ENCODE assay signal across 8 mouse cellular contexts in the genomic region with DNA sequence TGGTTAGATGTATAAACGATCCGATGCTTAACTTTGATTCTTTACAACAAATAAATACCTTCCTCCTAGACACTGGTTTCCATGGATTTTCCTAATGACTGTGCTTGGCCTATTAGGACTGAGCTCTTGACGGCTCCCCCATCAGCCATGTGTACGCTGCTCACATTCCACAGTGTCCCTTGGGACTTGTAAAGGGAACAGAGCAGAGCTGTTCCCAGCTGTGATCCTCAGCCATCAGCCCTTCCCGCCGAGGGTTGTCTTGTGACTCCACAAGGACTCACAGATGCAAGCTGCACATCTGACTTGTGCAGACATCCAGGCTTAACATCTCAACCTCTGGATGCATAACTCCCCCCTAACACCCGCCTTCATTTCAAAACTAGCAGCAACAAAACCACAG.
A peak's percentile ranks its signal among the peaks of the same experiment; 100 is the strongest.
DNase-seq lines count a peak whose midpoint lies in the region; ATAC-seq and TF ChIP-seq lines count a peak whose summit lies in the region.

No protein-coding gene starts in this region.

- no peak overlapping the region for H3K27ac ChIP-seq in embryonic facial prominence, embryonic 12.5 days
- peak overlapping the region; percentile 81 for H3K27ac ChIP-seq in hindbrain, embryonic 12.5 days
- H3K27ac ChIP-seq in liver, embryonic 11.5 days (ENCODE audit: low read depth, low read length): no peak overlapping the region
- H3K27ac ChIP-seq in thymus, adult 2 months (ENCODE audit: control insufficient read depth, insufficient read depth, low read length): no peak overlapping the region

- H3K4me2 ChIP-seq in embryonic facial prominence, embryonic 12.5 days (replicated peaks): no peak overlapping the region
- no peak overlapping the region for H3K4me2 ChIP-seq in hindbrain, embryonic 12.5 days (replicated peaks)
- no peak overlapping the region for H3K4me2 ChIP-seq in liver, embryonic 11.5 days

- no peak overlapping the region for H3K9ac ChIP-seq in embryonic facial prominence, embryonic 12.5 days
- no peak overlapping the region; the same call in 1 of the 2 replicates for H3K9ac ChIP-seq in hindbrain, embryonic 12.5 days
- H3K9ac ChIP-seq in liver, embryonic 11.5 days (ENCODE audit: low read depth, low read length): no peak overlapping the region

- 12% methylated on average over 7 of the region's 7 CpGs for WGBS in embryonic facial prominence, embryonic 12.5 days
- WGBS in hindbrain, embryonic 12.5 days: 22% methylated on average over 7 of the region's 7 CpGs
- 61% methylated on average over 7 of the region's 7 CpGs for WGBS in liver, embryonic 11.5 days
- WGBS in thymus, adult 2 months: 94% methylated on average over 7 of the region's 7 CpGs

- no peaks in the 10 kb centered on the region for H3K79me3 ChIP-seq in C2C12 (ENCODE audit: low read depth)

- H3K27me3 ChIP-seq in C2C12 (ENCODE audit: control insufficient read depth, insufficient read depth, insufficient read length): no peaks in the 10 kb centered on the region
- no peaks in the 10 kb centered on the region for H3K27me3 ChIP-seq in embryonic facial prominence, embryonic 12.5 days
- H3K27me3 ChIP-seq in hindbrain, embryonic 12.5 days: no peaks in the 10 kb centered on the region; the same call in 1 of the 2 replicates
- no peaks in the 10 kb centered on the region; the same call in 1 of the 2 replicates for H3K27me3 ChIP-seq in liver, embryonic 11.5 days (replicated peaks; ENCODE audit: control insufficient read depth, insufficient read depth, low read length)
- no peaks in the 10 kb centered on the region for H3K27me3 ChIP-seq in thymus, adult 2 months (ENCODE audit: control insufficient read depth, insufficient read depth, low read length)

- TF ChIP-seq CTCF in C2C12 (IDR thresholded peaks at IDR 0.05; ENCODE audit: control insufficient read depth, insufficient read depth, insufficient read length): no peak
- TF ChIP-seq CTCF in thymus, adult 2 months (IDR thresholded peaks at IDR 0.05; ENCODE audit: borderline replicate concordance, control insufficient read depth, extremely low read depth, insufficient read depth, low read length, poor library complexity): no peak

- DNase-seq in lung, postnatal 10 days: peak; percentile 47
- no peak for DNase-seq in liver, embryonic 11.5 days (ENCODE audit: low spot score)
- DNase-seq in right cerebral cortex, adult 2 months (ENCODE audit: low spot score in 2 of 2): no peak
- DNase-seq in cerebellum, postnatal 4 days (ENCODE audit: low spot score in 2 of 2): no peak
- no peak for DNase-seq in thymus, adult 2 months

- no peak overlapping the region for H3K4me3 ChIP-seq in C2C12 (ENCODE audit: insufficient read depth, poor library complexity, severe bottlenecking)
- no peak overlapping the region for H3K4me3 ChIP-seq in embryonic facial prominence, embryonic 12.5 days
- no peak overlapping the region for H3K4me3 ChIP-seq in hindbrain, embryonic 12.5 days
- no peak overlapping the region for H3K4me3 ChIP-seq in liver, embryonic 11.5 days (ENCODE audit: low read depth, low read length)
- H3K4me3 ChIP-seq in thymus, adult 2 months (ENCODE audit: control insufficient read depth, insufficient read depth, low read length): no peak overlapping the region

- ATAC-seq in embryonic facial prominence, embryonic 12.5 days (ENCODE audit: insufficient number of reproducible peaks, insufficient read depth, low FRiP score, low TSS enrichment): peak; percentile 47; the same call in 1 of the 2 replicates
- peak; percentile 82 for ATAC-seq in hindbrain, embryonic 12.5 days (ENCODE audit: low FRiP score)
- ATAC-seq in liver, embryonic 11.5 days (replicated peaks; ENCODE audit: low FRiP score): no peak

- H3K36me3 ChIP-seq in C2C12 (ENCODE audit: control insufficient read depth, insufficient read depth): no peaks in the 10 kb centered on the region
- H3K36me3 ChIP-seq in embryonic facial prominence, embryonic 12.5 days: no peaks in the 10 kb centered on the region
- no peaks in the 10 kb centered on the region for H3K36me3 ChIP-seq in hindbrain, embryonic 12.5 days
- no peaks in the 10 kb centered on the region for H3K36me3 ChIP-seq in liver, embryonic 11.5 days (ENCODE audit: control insufficient read depth, insufficient read depth, low read length)
- H3K36me3 ChIP-seq in thymus, adult 2 months (ENCODE audit: control insufficient read depth, insufficient read depth, low read length): no peaks in the 10 kb centered on the region

- H3ac ChIP-seq in C2C12 (ENCODE audit: control insufficient read depth, insufficient read length, low read depth): no peak overlapping the region

- no peak for TF ChIP-seq POLR2A in thymus, adult 2 months (IDR thresholded peaks at IDR 0.05; ENCODE audit: control insufficient read depth, extremely low read depth, insufficient read depth, low read length, poor library complexity)

- H3K79me2 ChIP-seq in C2C12 (ENCODE audit: control insufficient read depth, insufficient read depth): no peaks in the 10 kb centered on the region

- H3K4me1 ChIP-seq in embryonic facial prominence, embryonic 12.5 days: peaks cover 63% of the 10 kb centered on the region
- peaks cover 73% of the 10 kb centered on the region for H3K4me1 ChIP-seq in hindbrain, embryonic 12.5 days
- 0 out of 2 replicates have a peak, but pooled peaks cover 2% of the 10 kb centered on the region for H3K4me1 ChIP-seq in liver, embryonic 11.5 days (replicated peaks; ENCODE audit: control insufficient read depth, insufficient read depth, low read length)
- peaks cover 3% of the 10 kb centered on the region for H3K4me1 ChIP-seq in thymus, adult 2 months (replicated peaks; ENCODE audit: control insufficient read depth, insufficient read depth, low read length)

- H3K9me3 ChIP-seq in embryonic facial prominence, embryonic 12.5 days: no peaks in the 10 kb centered on the region
- H3K9me3 ChIP-seq in hindbrain, embryonic 12.5 days (replicated peaks): no peaks in the 10 kb centered on the region
- no peaks in the 10 kb centered on the region for H3K9me3 ChIP-seq in liver, embryonic 11.5 days (ENCODE audit: control insufficient read depth, low read length)

TF ChIP-seq in C2C12, 6 proteins besides CTCF, POLR2A, EP300 and RAD21:
- no peak for TF ChIP-seq FOSL1 (IDR thresholded peaks at IDR 0.05; ENCODE audit: insufficient read depth, low read length, poor library complexity, severe bottlenecking)
- no peak for TF ChIP-seq CEBPB (IDR thresholded peaks at IDR 0.05; ENCODE audit: low read depth)
- peak; percentile 42 for TF ChIP-seq MYOD1 (IDR thresholded peaks at IDR 0.05; ENCODE audit: control insufficient read depth, insufficient read length, low read depth)
- no peak for TF ChIP-seq MAX (IDR thresholded peaks at IDR 0.05)
